Mouse (Mus musculus) forebrain, embryonic 13.5 days (tissue): ENCODE measurements around the gene Zfp446. TPM values are rescaled to one million over a fixed set of nuclear protein-coding genes. Genes with fewer than 3 reads are reported as not detected.

Experiments used
- ATAC-seq: fragments of 200-750 bp; cut with Nextera tagmentation; 2 replicates; pipeline ENCODE4 v1.8.0; 2017
- H3K27ac ChIP-seq: fragments of 300-500 bp; sonication (generic); 2 replicates; pipeline ENCODE4 v1.5.1; 2015; ENCODE audit warnings: inconsistent platforms, mild to moderate bottlenecking, moderate library complexity
- H3K27me3 ChIP-seq: fragments of 300-500 bp; sonication (generic); 2 replicates; pipeline ENCODE4 v1.6.1; 2015; ENCODE audit warnings: mild to moderate bottlenecking, inconsistent platforms
- H3K36me3 ChIP-seq: fragments of 300-500 bp; sonication (generic); 2 replicates; pipeline ENCODE4 v1.6.1; 2015; ENCODE audit warnings: mild to moderate bottlenecking, inconsistent platforms; ENCODE audit not compliant: poor library complexity, severe bottlenecking
- H3K4me1 ChIP-seq: fragments of 300-500 bp; sonication (generic); 2 replicates; pipeline ENCODE4 v1.6.1; 2015; ENCODE audit warnings: inconsistent platforms
- H3K4me2 ChIP-seq: fragments of 300-500 bp; sonication (generic); 2 replicates; pipeline ENCODE4 v1.6.1; 2015; ENCODE audit warnings: inconsistent platforms, mild to moderate bottlenecking, moderate library complexity
- H3K4me3 ChIP-seq: fragments of 300-500 bp; sonication (generic); 2 replicates; pipeline ENCODE4 v1.5.1; 2015; ENCODE audit warnings: mild to moderate bottlenecking, inconsistent platforms
- H3K9ac ChIP-seq: fragments of 300-500 bp; sonication (generic); 2 replicates; pipeline ENCODE4 v1.6.1; 2015; ENCODE audit warnings: mild to moderate bottlenecking, inconsistent platforms
- H3K9me3 ChIP-seq: fragments of 300-500 bp; sonication (generic); replicated peaks from 2 replicates; pipeline ENCODE4 v1.6.1; 2016; ENCODE audit warnings: inconsistent platforms
- WGBS: fragments of 180-500 bp; shearing (Covaris S2); methylation state at CpG from one replicate; pipeline ENCODE4 v1.1.7; 2015; 5-methylcytosine and 5-hydroxymethylcytosine counted together
- polyA plus RNA-seq: library from polyadenylated mRNA; unstranded; fragments of >200 nt; fragmentation: Nextera tagmentation; extraction: Ambion mirVana; gene quantifications from 2 replicates; pipeline ENCODE4 v1.2.1, GENCODE M21; 2015

The Zfp446 gene
- polyA plus RNA-seq, 1 experiment from 2014 or later: 12.7 TPM

DNA sequence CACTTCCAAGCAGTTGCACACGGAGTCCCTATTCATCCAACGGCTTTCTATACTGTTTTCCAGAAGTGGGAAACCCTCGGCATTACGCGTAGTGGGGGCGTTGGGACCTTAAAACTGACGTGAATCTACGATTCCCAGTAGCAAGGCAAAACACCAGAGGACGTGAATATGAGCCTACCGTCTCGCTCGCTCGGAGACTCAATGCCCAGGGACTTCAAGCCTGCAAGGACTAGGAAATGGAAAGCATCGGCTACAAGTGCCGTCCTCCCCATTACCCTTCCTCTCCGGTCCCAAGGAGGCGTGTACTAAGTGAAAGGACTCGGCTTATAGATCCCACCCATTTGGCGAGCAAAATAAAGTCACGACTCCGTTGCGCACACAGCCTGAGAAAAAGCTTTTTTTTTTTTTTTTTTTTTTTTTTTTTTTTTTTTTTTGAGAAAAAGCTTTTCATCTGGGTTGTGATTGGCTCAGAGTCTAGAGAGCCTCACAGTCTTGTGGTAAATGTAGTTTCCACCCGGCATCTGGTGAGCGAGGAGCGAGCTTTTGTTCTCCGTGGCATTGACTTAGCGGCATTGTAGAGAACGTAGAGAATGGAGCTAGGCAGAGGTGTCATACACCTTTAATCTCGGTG, 16.0 kb upstream of the Zfp446 start:
- Histone ChIP-seq H3K9me3 (no peaks in the 10 kb centered on the region), H3K4me3 (peak overlapping the region; percentile 39), H3K4me2 (peak overlapping the region; percentile 63), H3K27me3 (no peaks in the 10 kb centered on the region), H3K4me1 (peaks cover 15% of the 10 kb centered on the region), H3K9ac (peak overlapping the region; percentile 66), H3K36me3 (no peaks in the 10 kb centered on the region), H3K27ac (peak overlapping the region; percentile 83)
- under 1% methylated on average over 29 of the region's 29 CpGs for WGBS
- ATAC-seq: peak; percentile 82

DNA sequence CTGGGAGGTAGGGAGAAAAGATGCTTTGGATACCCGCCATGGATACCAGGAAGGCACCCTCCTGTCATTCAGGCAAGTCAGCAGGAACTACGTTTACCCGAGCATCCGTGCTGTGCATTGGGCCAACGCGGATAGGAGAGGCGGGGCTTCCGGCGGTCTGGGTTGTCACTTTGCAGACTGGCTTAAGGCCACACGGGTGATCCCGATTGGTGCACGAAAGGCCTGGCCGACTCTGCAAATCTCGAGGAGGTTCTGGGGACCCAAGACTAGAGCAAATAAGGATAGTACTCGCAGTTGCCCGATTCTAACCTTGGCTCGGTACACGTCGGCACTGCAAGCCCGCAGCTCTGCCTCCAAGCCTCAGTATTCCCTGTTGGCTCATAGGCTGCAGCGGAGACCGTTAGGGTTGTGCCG, 12.0 kb upstream of the Zfp446 start, which contains the start of gene Zfp324:
TSS of gene Zfp324 (plus strand) at position 161 of the 414 bp plus-strand sequence.
- H3K27ac ChIP-seq: peak within 1 kb of the TSS; percentile 90
- no peaks in the 10 kb centered on the region for H3K9me3 ChIP-seq
- peak within 1 kb of the TSS; percentile 95 for H3K4me2 ChIP-seq
- under 1% methylated on average over 23 of the region's 23 CpGs for WGBS
- H3K9ac ChIP-seq: peak within 1 kb of the TSS; percentile 94
- peak; percentile 94 for ATAC-seq
- H3K36me3 ChIP-seq: peaks cover 23% of the 10 kb centered on the region
- peak within 1 kb of the TSS; percentile 90 for H3K4me3 ChIP-seq
- H3K27me3 ChIP-seq: no peaks in the 10 kb centered on the region
- peaks cover 25% of the 10 kb centered on the region for H3K4me1 ChIP-seq

DNA sequence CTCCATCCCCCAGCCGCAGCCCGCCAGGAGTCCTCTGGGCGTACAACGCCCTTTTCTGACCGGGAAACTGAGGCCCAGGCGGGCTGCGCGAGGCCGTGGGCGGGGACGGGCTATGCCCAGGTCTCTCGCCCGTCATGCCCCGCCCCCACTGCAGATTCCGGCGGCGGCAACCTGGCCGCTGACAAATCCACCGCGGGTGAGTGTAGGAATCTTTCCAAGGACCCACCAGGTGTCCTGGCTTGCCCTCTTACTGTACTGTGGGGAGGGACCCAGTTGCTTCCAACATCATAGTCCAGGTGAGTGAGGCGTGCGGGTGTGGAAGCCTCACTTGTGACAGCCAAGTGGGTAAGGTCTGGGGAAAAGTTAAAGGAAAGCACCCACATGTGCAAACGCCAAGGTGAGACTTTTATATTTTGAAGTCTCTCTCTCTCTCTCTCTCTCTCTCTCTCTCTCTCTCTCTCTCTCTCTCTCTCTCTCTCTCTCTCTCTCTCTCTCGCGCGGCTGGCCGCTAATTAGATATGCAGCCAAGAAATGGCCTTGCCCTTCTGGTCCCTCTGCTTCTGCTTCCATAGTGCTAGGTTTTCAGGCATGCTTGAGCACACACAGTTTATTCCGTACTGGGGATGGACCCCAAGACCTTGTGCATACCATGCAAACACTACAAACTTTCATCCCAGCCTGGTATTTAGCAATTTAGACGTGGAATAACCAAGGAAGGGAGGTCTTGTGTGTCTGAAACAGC, 11.4 kb upstream of the Zfp446 start:
- ATAC-seq: peak; percentile 57
- WGBS: under 1% methylated on average over 29 of the region's 29 CpGs
- peak overlapping the region; percentile 90 for H3K27ac ChIP-seq
- no peaks in the 10 kb centered on the region for H3K9me3 ChIP-seq
- H3K4me3 ChIP-seq: peak overlapping the region; percentile 90
- H3K4me2 ChIP-seq: peak overlapping the region; percentile 95
- H3K9ac ChIP-seq: peak overlapping the region; percentile 94
- H3K36me3 ChIP-seq: peaks cover 29% of the 10 kb centered on the region
- peaks cover 25% of the 10 kb centered on the region for H3K4me1 ChIP-seq
- H3K27me3 ChIP-seq: no peaks in the 10 kb centered on the region

DNA sequence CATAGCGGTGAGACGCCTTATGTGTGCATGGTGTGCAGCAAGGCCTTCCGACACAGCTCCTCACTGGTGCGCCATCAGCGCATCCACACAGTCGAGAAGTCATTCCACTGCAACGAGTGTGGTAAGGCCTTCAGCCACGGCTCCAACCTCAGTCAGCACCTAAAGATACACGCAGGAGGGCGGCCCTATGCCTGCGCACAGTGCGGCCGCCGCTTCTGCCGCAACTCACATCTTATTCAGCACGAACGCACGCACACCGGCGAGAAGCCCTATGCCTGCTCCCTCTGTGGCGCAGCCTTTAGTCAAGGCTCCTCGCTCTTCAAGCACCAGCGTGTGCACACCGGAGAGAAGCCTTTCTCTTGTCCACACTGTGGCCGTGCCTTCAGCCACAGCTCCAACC, 6.7 kb upstream of the Zfp446 start:
- Histone ChIP-seq H3K4me2 (no peak overlapping the region), H3K27ac (no peak overlapping the region), H3K4me1 (peaks cover 17% of the 10 kb centered on the region), H3K9ac (no peak overlapping the region), H3K4me3 (no peak overlapping the region), H3K36me3 (peaks cover 55% of the 10 kb centered on the region), H3K9me3 (no peaks in the 10 kb centered on the region), H3K27me3 (no peaks in the 10 kb centered on the region)
- WGBS: 97% methylated on average over 25 of the region's 25 CpGs
- no peak for ATAC-seq

DNA sequence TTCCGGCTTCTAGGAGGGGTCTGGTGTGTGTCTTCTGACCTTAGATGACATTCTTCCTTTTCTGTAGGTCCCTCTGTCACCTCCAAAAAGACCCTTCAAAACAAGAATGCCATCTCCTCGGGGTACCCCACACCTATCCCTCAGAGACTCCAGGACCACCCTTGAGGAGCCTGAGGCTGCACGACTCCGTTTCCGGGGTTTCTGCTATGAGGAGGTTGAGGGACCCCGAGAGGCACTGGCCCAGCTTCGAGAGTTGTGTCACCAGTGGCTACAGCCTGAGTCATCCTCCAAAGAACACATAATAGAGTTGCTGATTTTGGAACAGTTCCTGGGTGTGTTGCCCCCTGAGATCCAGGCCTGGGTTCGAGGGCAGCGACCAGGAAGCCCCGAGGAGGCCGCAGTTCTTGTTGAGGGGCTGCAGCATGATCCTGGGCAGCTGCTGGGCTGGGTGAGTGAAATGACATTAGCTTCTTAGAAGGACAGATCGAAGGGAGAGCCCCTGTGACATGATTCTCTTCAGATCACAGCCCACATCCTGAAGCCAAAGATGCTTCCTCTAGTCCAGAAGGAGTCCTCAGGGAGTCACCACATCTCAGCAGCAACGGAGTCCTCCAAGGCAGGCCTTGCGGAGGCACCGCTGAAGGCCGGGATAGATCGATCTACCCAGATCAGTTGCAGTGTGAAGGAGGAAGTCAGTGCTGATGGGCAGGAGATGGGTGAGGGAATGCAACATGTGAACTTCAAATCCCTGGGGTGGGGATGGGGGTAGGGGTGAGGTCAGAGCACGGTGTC, 1.5 kb downstream of the Zfp446 start:
- H3K9ac ChIP-seq: peak overlapping the region; percentile 62; the same call in 1 of the 2 replicates
- H3K4me3 ChIP-seq: peak overlapping the region; percentile 67
- H3K9me3 ChIP-seq: no peaks in the 10 kb centered on the region
- 0 out of 2 replicates have a peak, but pooled peaks cover 11% of the 10 kb centered on the region for H3K36me3 ChIP-seq
- H3K4me2 ChIP-seq: peak overlapping the region; percentile 63
- H3K4me1 ChIP-seq: peaks cover 19% of the 10 kb centered on the region
- 92% methylated on average over 18 of the region's 18 CpGs for WGBS
- H3K27ac ChIP-seq: peak overlapping the region; percentile 94; the same call in 1 of the 2 replicates
- no peak for ATAC-seq
- H3K27me3 ChIP-seq: no peaks in the 10 kb centered on the region

DNA sequence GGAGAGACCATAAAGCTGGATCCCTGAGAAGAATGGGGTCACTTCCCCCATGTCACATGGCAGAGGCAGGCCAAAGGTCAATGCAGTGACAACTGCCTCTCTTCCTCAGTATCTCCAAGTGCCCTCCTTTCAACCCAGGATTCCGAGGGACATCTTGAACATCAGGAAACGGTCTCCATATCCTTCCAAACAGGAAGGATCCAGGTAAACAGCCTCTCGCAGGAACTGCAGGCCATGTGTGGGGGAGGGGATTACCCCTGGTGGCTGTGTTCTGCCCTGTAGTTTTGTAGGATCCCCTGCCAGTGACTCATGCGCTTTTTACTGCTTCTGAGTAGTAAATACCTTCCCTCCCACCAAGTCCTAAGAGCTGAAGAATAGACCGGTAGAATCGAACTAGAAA, 2.1 kb downstream of the Zfp446 start:
- 86% methylated on average over 6 of the region's 6 CpGs for WGBS
- ATAC-seq: no peak
- peaks cover 19% of the 10 kb centered on the region for H3K4me1 ChIP-seq

DNA sequence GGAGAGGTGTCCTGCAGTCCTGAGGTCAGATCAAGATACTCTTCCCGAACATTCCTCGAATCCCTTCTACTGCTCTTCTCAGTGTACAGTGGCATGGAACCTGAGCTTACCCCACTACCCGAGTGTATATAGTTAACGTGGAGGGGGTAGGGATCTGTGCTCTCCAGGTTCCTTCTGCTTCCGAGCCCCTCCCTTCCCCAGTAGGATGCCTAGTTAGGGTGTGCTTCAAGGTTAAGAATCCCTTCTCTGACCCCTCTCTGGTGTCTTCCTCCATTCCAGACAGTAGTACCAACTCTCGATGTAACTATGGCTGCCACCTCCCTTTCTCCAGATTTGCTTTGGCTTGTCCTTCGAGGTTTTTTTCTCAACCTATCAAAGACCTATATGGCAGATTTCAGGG, 2.6 kb downstream of the Zfp446 start:
- Histone ChIP-seq H3K9me3 (no peaks in the 10 kb centered on the region), H3K27ac (no peak overlapping the region), H3K27me3 (no peaks in the 10 kb centered on the region), H3K4me2 (no peak overlapping the region), H3K9ac (no peak overlapping the region), H3K36me3 (0 out of 2 replicates have a peak, but pooled peaks cover 11% of the 10 kb centered on the region), H3K4me3 (no peak overlapping the region), H3K4me1 (peaks cover 19% of the 10 kb centered on the region)
- WGBS: 92% methylated on average over 7 of the region's 7 CpGs
- no peak for ATAC-seq

More for the DNA sequence above, 2.1 kb downstream of the Zfp446 start:
- H3K27ac ChIP-seq: no peak overlapping the region
- H3K36me3 ChIP-seq: 0 out of 2 replicates have a peak, but pooled peaks cover 11% of the 10 kb centered on the region
- no peaks in the 10 kb centered on the region for H3K27me3 ChIP-seq
- no peak overlapping the region for H3K4me2 ChIP-seq
- no peaks in the 10 kb centered on the region for H3K9me3 ChIP-seq
- no peak overlapping the region; the same call in 1 of the 2 replicates for H3K9ac ChIP-seq
- H3K4me3 ChIP-seq: no peak overlapping the region

DNA sequence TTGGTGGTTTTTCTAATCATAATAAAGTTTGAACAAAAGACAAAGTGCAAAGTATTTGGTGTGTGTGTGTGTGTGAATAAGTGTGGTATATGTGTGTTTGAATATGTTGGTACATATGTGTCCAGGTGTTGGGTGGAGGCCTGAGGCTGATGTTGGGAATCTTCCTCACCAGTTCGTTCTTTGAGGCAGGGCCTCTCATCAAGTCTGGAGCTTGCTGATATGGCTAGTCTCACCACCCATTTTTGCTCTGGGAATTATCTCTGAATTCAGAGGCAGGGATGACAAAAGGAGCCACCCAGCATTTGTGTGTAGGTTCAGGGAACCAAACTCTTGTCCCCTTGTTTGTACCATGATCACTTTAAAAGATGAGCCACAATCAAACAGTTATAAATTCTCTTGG, 8.1 kb downstream of the Zfp446 start:
- H3K27ac ChIP-seq: no peak overlapping the region
- no peak overlapping the region for H3K9ac ChIP-seq
- 0 out of 2 replicates have a peak, but pooled peaks cover 11% of the 10 kb centered on the region for H3K36me3 ChIP-seq
- H3K4me1 ChIP-seq: no peaks in the 10 kb centered on the region
- ATAC-seq: no peak
- WGBS: 87% methylated on average over 1 of the region's 1 CpGs
- H3K9me3 ChIP-seq: no peaks in the 10 kb centered on the region
- no peak overlapping the region for H3K4me3 ChIP-seq
- H3K27me3 ChIP-seq: no peaks in the 10 kb centered on the region
- no peak overlapping the region for H3K4me2 ChIP-seq

DNA sequence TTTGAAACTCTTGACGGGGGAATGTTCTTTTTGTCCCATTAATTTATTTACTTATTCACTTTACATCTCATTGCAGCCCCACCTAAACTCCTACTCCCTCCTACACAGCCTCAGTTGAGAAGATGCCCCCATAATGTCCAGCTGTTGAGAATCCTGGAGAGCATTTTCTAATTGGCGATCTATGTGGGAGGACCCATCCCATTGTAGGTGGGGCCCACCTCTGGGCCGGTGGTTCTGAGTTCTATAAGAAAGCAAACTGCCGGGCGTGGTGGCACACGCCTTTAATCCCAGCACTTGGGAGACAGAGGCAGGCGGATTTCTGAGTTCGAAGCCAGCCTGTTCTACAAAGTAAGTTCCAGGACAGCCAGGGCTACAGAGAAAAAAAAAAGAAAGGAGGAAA, 9.3 kb downstream of the Zfp446 start:
- 84% methylated on average over 8 of the region's 8 CpGs for WGBS
- Histone ChIP-seq H3K27me3 (no peaks in the 10 kb centered on the region), H3K9me3 (no peaks in the 10 kb centered on the region), H3K9ac (no peak overlapping the region), H3K4me2 (no peak overlapping the region), H3K4me1 (no peaks in the 10 kb centered on the region), H3K27ac (no peak overlapping the region), H3K4me3 (no peak overlapping the region), H3K36me3 (0 out of 2 replicates have a peak, but pooled peaks cover 8% of the 10 kb centered on the region)
- no peak for ATAC-seq

DNA sequence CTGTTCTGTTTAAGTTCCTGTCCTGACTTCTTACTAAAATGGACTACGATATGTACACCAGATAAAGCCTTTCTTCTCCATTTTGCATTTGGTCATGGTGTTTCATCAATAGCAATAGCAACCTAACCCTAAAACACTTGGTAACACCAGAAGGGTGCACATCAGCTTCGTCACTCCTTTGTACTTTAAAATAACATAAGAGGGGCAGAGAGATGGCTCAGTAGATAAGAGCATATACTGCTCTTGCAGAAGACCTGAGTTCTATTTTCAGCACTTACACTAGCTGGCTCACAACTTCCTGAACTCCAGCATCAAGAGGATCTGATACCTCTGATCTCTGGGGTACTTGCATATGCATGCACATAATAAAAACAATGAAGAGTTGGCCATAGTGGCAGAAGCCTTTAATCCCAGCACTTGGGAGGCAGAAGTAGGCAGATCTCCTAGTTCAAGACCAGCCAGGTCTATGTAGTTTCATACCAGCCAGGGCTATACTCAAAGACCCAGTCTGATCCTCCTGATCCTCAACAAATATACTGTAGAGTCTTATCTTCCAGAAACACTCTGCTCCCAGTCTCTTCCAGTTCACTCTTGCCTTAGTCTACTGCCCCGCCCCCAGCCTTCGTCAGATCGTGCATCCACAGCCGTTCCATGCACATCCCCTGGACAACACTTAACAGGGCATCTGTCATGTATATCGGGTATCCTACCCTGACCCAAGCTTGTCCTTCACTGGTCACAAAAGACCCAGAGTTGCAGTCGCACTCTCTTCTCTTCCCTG, 10.0 kb downstream of the Zfp446 start:
- no peak overlapping the region for H3K4me3 ChIP-seq
- WGBS: 86% methylated on average over 8 of the region's 8 CpGs
- no peaks in the 10 kb centered on the region for H3K4me1 ChIP-seq
- no peak overlapping the region for H3K4me2 ChIP-seq
- no peak overlapping the region for H3K9ac ChIP-seq
- no peaks in the 10 kb centered on the region for H3K27me3 ChIP-seq
- H3K27ac ChIP-seq: no peak overlapping the region
- ATAC-seq: no peak
- H3K9me3 ChIP-seq: no peaks in the 10 kb centered on the region
- H3K36me3 ChIP-seq: 0 out of 2 replicates have a peak, but pooled peaks cover 1% of the 10 kb centered on the region

DNA sequence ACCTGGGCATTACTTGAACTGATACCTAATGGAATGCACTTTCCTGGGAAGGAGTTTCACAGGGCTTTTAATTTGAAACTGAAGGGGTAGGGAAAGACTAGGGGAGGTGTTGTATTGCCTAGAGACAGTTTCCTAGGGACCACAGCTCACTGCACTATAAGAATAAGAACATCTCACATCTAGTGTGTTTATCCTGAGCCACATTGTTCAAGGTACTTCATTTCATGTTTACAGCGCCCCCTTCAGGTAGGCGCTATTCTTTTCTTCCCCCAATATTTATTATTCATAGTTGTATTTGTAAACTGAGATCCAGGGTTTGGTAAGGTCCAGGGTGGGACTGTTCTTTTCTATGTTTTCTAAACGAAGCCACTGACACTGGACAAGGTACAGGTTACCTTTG, 14.6 kb downstream of the Zfp446 start:
- 5% methylated on average over 3 of the region's 3 CpGs for WGBS
- Histone ChIP-seq H3K4me1 (no peaks in the 10 kb centered on the region), H3K9me3 (no peaks in the 10 kb centered on the region), H3K27me3 (no peaks in the 10 kb centered on the region), H3K27ac (no peak overlapping the region), H3K9ac (no peak overlapping the region), H3K4me3 (no peak overlapping the region), H3K4me2 (no peak overlapping the region), H3K36me3 (no peaks in the 10 kb centered on the region)
- ATAC-seq: no peak
